Mouse (Mus musculus) midbrain, embryonic 12.5 days (tissue): ENCODE results near the gene Trp53inp2. TPM values are rescaled to one million over a fixed set of nuclear protein-coding genes. Genes with fewer than 3 reads are reported as not detected.

Experiments used
- ATAC-seq: fragments of 200-750 bp; cut with Nextera tagmentation; 2 replicates; pipeline ENCODE4 v1.8.0; 2017; ENCODE audit warnings: low read depth, moderate TSS enrichment, moderate library complexity; ENCODE audit not compliant: low FRiP score
- H3K27ac ChIP-seq: fragments of 300-500 bp; sonication (generic); replicated peaks from 2 replicates; pipeline ENCODE4 v1.5.1; 2016; ENCODE audit warnings: mild to moderate bottlenecking
- H3K27me3 ChIP-seq: fragments of 300-500 bp; sonication (generic); 2 replicates; pipeline ENCODE4 v1.6.1; 2016; ENCODE audit warnings: mild to moderate bottlenecking
- H3K36me3 ChIP-seq: fragments of 300-500 bp; sonication (generic); 2 replicates; pipeline ENCODE4 v1.6.1; 2016
- H3K4me1 ChIP-seq: fragments of 300-500 bp; sonication (generic); 2 replicates; pipeline ENCODE4 v1.6.1; 2016
- H3K4me2 ChIP-seq: fragments of 300-500 bp; sonication (generic); replicated peaks from 2 replicates; pipeline ENCODE4 v1.6.1; 2016; ENCODE audit warnings: mild to moderate bottlenecking, moderate library complexity
- H3K4me3 ChIP-seq: fragments of 300-500 bp; sonication (generic); 2 replicates; pipeline ENCODE4 v1.5.1; 2016; ENCODE audit warnings: mild to moderate bottlenecking
- H3K9ac ChIP-seq: fragments of 300-500 bp; sonication (generic); replicated peaks from 2 replicates; pipeline ENCODE4 v1.6.1; 2016; ENCODE audit warnings: mild to moderate bottlenecking, moderate library complexity
- H3K9me3 ChIP-seq: fragments of 300-500 bp; sonication (generic); 2 replicates; pipeline ENCODE4 v1.6.1; 2016; ENCODE audit warnings: mild to moderate bottlenecking
- WGBS: fragments of 180-500 bp; shearing (Covaris S2); methylation state at CpG from one replicate; pipeline ENCODE4 v1.1.7; 2016; 5-methylcytosine and 5-hydroxymethylcytosine counted together
- polyA plus RNA-seq: library from polyadenylated mRNA; unstranded; fragments of >200 nt; fragmentation: Nextera tagmentation; extraction: Ambion mirVana; gene quantifications from 2 replicates; pipeline ENCODE4 v1.2.1, GENCODE M21; 2016

Trp53inp2 gene
- polyA plus RNA-seq: 103 and 119 TPM in 2 replicates

DNA sequence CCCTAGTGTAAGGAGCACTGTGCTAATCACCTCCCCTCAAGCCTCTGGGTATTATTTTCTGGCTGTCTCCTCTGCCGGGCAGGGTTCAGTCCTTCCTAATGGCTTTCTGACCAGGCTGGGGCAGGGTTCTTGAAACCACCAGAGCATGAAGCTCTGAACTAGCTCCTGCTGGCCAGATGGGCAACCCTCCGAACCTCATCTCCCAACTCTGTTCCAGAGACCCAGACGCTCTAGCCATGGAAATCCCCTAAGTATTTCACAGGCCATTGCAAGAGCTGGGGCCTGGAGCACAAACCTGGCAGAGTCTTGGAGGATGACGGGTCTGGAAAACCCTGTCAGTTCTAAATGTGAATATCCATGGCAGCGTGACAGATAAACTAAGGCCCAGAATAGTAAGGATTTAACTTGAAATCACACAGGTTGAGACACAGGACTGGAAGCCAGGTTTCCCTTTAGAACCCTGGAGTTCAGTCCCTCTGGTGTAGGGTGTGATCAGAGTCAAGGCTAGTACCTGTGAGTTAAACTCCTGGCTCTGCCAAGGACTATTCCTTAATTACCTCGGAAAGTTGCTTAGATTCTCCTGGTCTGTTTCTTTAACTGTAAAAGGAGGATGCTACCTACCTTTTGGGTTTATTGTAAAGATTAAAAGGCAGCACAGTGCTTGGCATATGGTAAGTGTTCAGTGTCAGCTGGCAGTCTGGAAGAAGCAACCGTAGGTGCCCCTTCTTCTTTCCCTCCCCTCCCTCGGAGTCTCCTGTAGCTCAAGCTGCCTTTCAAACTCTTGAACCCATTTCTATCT is at the start of gene Trp53inp2:
Gene Trp53inp2 (plus strand): TSS at position 799 of the 799 bp plus-strand sequence.
- Histone ChIP-seq H3K4me3 (peak within 1 kb of the TSS; percentile 76), H3K36me3 (0 out of 2 replicates have a peak, but pooled peaks cover 4% of the 10 kb centered on the region), H3K4me2 (peak within 1 kb of the TSS; percentile 58), H3K9me3 (no peaks in the 10 kb centered on the region), H3K27me3 (peaks cover 20% of the 10 kb centered on the region), H3K9ac (peak within 1 kb of the TSS; percentile 86), H3K4me1 (peaks cover 30% of the 10 kb centered on the region), H3K27ac (peak within 1 kb of the TSS; percentile 97)
- 41% methylated on average over 8 of the region's 8 CpGs for WGBS
- no peak for ATAC-seq

DNA sequence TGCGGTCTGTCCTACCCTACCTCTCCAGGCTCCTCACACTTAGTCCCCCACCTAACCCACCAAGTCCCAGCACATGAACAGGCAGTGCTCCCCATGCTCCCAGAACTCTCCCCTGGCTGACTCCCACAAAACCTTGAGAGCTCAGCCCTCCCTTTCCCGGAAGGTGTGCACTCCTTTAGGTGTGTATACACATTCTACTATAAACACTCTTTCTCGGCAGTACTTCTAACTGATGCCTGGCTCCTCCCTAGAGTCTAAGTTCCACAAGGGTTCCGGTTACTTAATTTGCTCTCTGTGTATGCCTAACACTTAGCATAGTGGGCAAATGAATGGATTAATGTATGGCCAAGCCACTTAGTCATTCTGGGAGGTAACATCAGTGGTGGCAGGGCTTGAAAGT is 49.5 kb upstream of the Trp53inp2 start:
- no peak for ATAC-seq
- Histone ChIP-seq H3K4me2 (no peak overlapping the region), H3K27ac (no peak overlapping the region), H3K4me1 (no peaks in the 10 kb centered on the region), H3K4me3 (no peak overlapping the region), H3K36me3 (peaks cover 68% of the 10 kb centered on the region), H3K9me3 (no peaks in the 10 kb centered on the region), H3K27me3 (no peaks in the 10 kb centered on the region), H3K9ac (no peak overlapping the region)
- WGBS: 92% methylated on average over 4 of the region's 4 CpGs

DNA sequence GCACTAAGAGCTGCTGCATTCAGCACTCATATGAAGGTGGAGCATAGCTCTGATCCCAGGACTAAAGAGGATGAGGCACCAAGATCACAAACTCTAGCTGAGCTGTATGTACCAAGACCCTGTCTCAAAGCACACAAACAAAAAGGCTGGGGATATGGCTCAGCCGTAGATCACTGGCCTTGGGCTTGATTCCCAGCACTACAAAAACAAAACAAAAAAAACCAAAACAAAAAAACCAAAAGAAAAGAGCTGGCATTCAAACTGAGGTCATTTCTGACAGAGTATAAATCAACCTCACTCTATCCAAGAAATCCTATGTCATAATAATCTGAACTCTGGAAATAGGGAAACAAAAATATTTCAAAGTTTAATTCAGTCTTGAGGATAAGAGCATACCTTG is 47.4 kb upstream of the Trp53inp2 start:
- Histone ChIP-seq H3K27ac (no peak overlapping the region), H3K4me2 (no peak overlapping the region), H3K27me3 (no peaks in the 10 kb centered on the region), H3K4me3 (no peak overlapping the region), H3K4me1 (no peaks in the 10 kb centered on the region), H3K9ac (no peak overlapping the region), H3K9me3 (no peaks in the 10 kb centered on the region), H3K36me3 (peaks cover 59% of the 10 kb centered on the region)
- 90% methylated on average over 1 of the region's 1 CpGs for WGBS
- no peak for ATAC-seq

DNA sequence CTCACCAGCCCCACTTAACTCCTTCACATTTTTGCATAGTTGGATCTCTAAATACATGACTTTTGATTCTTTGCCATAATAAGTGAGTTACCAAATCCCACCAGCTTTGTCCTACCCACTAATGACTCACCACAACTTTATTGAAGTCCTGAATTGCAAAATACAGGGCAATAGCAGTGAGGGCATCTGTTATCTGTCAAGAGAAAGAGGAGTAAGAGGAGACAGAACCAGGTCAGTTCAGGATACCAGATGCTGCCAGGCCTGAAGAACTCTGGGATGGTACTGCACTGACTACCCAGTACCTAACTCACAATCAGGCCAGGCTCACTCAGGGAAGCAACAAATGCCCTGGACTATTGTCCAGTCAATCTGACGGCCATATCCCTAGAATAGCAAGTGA is 45.6 kb upstream of the Trp53inp2 start:
- 85% methylated on average over 1 of the region's 1 CpGs for WGBS
- Histone ChIP-seq H3K9ac (no peak overlapping the region), H3K4me3 (no peak overlapping the region), H3K27me3 (no peaks in the 10 kb centered on the region), H3K36me3 (peaks cover 50% of the 10 kb centered on the region), H3K9me3 (no peaks in the 10 kb centered on the region), H3K4me2 (no peak overlapping the region), H3K4me1 (no peaks in the 10 kb centered on the region), H3K27ac (no peak overlapping the region)
- ATAC-seq: no peak

DNA sequence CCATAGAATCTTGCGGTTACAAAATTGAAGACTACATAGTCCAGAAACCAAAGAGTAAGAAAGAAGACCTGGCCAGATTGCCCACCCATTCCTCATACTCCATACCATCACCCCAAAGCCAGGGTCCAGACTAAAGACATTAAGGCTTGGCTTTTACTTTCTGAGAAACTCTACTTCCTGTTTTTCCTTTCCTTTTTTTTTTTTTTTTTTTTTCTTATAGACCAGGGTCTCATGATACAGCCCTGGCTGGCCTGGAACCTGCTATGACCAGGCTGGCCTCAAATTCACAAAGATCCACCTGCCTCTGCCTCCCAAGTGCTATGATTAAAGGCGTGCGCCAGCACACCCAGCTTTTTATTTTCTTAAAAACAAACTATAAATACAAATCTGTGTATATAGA is 44.6 kb upstream of the Trp53inp2 start:
- Histone ChIP-seq H3K27ac (no peak overlapping the region), H3K36me3 (peaks cover 44% of the 10 kb centered on the region), H3K4me3 (no peak overlapping the region), H3K9me3 (no peaks in the 10 kb centered on the region), H3K4me1 (no peaks in the 10 kb centered on the region), H3K27me3 (no peaks in the 10 kb centered on the region), H3K9ac (no peak overlapping the region), H3K4me2 (no peak overlapping the region)
- 97% methylated on average over 3 of the region's 3 CpGs for WGBS
- no peak for ATAC-seq

DNA sequence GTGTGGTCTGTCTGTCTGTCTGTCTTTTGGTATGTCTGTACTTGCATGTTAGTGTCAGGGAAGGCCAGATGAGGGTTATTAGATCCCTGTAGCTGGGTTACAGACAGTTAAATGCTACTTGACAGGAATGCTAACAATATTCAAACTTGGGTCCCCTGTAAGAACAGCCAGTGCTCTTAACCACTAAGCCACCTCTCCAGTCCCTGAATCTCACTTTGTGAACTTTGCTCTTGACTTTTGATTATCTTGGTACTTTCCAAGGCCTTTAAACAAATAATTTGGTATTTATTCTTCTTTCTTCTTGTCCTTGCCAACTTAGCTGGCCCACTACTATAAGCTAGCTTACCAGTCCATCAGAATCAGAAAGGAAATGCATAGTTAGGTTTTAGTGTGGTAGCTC is 40.7 kb upstream of the Trp53inp2 start:
- no peak overlapping the region for H3K27ac ChIP-seq
- H3K36me3 ChIP-seq: peaks cover 33% of the 10 kb centered on the region
- ATAC-seq: no peak
- H3K9ac ChIP-seq: no peak overlapping the region
- no peak overlapping the region for H3K4me2 ChIP-seq
- H3K4me1 ChIP-seq: no peaks in the 10 kb centered on the region
- no peaks in the 10 kb centered on the region for H3K9me3 ChIP-seq
- H3K4me3 ChIP-seq: no peak overlapping the region
- H3K27me3 ChIP-seq: no peaks in the 10 kb centered on the region

DNA sequence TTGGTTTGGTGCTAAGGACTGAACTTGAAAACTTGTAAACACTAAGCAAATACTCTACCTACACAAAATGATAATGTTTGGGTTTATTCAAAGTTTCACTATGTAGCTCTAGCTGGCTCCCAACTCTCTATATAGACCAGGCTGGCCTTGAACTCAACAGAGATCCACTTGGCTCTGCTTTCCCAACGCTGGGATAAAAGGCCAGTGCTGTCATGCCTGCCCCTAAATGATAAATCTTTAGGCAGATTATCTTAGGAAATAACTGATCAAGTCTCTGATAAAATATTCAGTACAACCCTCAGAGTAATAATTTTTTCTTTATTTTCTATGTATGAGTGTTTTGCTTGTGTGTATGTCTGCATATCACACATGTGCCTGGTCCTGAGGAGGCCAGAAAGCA is 34.2 kb upstream of the Trp53inp2 start:
- Histone ChIP-seq H3K4me3 (no peak overlapping the region), H3K36me3 (peaks cover 17% of the 10 kb centered on the region; the same call in 1 of the 2 replicates), H3K27me3 (no peaks in the 10 kb centered on the region), H3K27ac (no peak overlapping the region), H3K4me1 (no peaks in the 10 kb centered on the region), H3K4me2 (no peak overlapping the region), H3K9ac (no peak overlapping the region), H3K9me3 (no peaks in the 10 kb centered on the region)
- ATAC-seq: no peak
- 86% methylated on average over 1 of the region's 1 CpGs for WGBS

DNA sequence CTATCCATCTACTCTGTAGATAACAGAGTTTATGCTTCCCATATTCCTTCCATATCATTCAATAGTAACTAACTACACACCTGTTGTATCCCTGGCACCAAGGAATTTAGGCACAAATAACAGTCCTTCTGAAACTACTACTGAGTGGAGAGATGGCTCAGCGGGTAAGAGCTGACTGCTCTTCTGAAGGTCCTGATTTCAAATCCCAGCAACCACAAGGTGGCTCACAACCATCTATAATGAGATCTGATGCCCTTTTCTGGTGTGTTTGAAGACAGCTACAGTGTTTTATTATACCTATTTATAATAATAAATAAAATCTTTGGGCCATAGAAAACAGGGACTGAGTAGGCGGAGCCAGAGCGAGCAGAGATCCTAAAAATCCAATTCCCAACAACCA is 26.5 kb upstream of the Trp53inp2 start:
- Histone ChIP-seq H3K9ac (no peak overlapping the region), H3K4me1 (peaks cover 14% of the 10 kb centered on the region), H3K27me3 (no peaks in the 10 kb centered on the region), H3K9me3 (no peaks in the 10 kb centered on the region), H3K27ac (no peak overlapping the region), H3K36me3 (no peaks in the 10 kb centered on the region), H3K4me2 (no peak overlapping the region), H3K4me3 (no peak overlapping the region)
- no peak for ATAC-seq
- 93% methylated on average over 3 of the region's 3 CpGs for WGBS

DNA sequence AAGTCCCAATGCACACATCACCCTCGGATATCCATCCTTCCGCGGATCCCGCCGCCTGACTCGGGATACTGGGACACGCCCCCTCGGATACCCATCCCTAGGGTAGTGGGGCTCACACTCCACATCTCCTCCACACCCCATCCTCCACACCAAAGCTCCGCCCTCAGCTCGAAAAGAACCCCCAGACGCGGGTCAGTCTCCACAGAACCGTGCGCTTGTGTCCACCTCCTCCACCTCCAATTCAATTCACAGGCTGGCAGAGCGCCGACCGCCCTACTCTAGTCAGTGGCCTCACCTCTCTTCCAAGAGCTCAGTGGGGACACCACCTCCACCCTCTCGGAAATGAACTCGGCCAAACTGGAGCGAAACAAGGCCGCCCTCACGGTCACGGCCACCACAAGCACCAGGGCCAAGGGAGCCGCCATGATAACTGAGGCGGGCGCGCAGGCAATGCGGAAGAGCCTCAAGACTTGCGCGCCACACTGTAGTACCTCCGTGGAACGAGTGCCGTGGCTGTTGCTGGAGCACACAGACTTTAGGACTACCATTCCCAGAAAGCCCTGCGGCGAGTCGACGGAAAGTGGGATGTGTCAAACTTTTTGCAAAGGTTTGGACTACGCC is 23.8 kb upstream of the Trp53inp2 start, which contains the start of gene Pigu:
Gene Pigu (minus strand): TSS at position 460 of the 621 bp plus-strand sequence.
- Histone ChIP-seq H3K4me1 (peaks cover 14% of the 10 kb centered on the region), H3K27me3 (no peaks in the 10 kb centered on the region), H3K9me3 (no peaks in the 10 kb centered on the region), H3K4me3 (peak within 1 kb of the TSS; percentile 71), H3K36me3 (no peaks in the 10 kb centered on the region), H3K27ac (peak within 1 kb of the TSS; percentile 80), H3K9ac (peak within 1 kb of the TSS; percentile 83), H3K4me2 (peak within 1 kb of the TSS; percentile 78)
- WGBS: under 1% methylated on average over 38 of the region's 38 CpGs
- ATAC-seq: peak; percentile 99

DNA sequence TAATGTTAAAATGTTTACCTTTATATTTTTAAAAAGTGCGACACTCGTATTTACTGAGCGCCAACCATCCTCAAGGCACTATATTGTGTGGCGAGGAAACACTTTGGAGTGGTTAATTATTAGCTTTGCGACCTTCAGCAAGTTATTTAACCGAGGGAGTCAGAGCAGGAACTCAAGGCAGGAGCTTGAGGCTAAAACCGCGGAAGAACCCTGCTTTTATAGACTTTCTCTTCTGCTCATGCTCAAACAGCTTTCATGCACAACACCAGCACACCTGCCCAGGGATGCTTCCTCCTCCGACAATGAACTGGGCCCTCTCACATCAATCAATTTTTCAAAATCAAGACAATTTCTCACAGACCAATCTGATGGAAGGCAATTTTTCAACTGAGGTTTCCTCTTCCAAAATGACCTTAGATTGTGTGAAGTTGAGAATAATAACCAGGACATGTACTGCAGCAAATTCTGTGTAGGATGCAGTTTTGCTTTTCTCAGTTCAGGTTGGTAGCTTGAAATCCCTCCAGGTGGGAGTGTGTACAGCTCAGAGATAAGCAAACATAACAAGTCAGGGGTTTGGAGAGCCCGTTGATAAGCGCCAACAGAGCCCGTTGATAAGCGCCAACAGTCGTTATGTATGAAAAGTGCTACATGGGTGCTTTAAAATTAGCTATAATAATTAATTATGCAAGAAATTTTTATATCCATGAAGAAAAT is 23.0 kb upstream of the Trp53inp2 start:
- H3K27ac ChIP-seq: 0 out of 2 replicates have a peak overlapping the region, but pooled peaks have one; percentile 35
- peak; percentile 51 for ATAC-seq
- 35% methylated on average over 14 of the region's 14 CpGs for WGBS
- H3K4me3 ChIP-seq: peak overlapping the region; percentile 71
- H3K9me3 ChIP-seq: no peaks in the 10 kb centered on the region
- H3K4me2 ChIP-seq: peak overlapping the region; percentile 78
- no peaks in the 10 kb centered on the region for H3K27me3 ChIP-seq
- no peaks in the 10 kb centered on the region for H3K36me3 ChIP-seq
- H3K4me1 ChIP-seq: peaks cover 14% of the 10 kb centered on the region
- H3K9ac ChIP-seq: peak overlapping the region; percentile 54

DNA sequence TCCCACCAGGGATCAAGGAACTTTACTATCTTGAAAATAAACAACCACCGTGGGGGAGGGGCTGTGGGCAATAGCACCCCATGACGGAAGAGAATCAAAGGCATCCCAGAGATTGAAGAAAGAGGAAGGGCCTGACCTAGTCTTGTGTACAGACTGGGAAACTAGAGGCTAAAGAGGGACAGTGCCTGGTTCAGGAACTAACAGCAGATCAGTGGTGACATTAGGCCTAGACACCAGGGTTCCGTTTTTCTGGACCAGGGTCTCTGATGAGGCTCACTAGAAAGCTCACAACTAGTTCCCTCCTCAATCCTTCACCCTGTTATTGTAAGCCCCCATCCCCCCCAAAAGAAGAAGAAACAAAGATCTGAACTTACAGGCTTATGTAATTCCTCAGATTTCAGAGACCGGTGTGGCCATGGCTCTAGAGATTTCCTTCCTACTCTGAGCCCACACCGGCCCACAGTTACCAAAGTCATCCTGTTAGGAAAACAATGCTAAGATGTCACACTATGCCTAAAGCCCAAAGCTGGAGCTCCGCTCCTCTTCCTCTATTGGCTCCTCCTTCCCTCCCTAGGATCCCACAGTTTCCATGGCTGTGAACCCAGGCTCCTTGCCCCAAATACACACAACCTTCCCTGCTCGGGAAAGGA is 13.1 kb upstream of the Trp53inp2 start:
- ATAC-seq: no peak
- no peak overlapping the region for H3K9ac ChIP-seq
- H3K4me3 ChIP-seq: no peak overlapping the region
- no peak overlapping the region for H3K27ac ChIP-seq
- no peaks in the 10 kb centered on the region for H3K27me3 ChIP-seq
- no peak overlapping the region for H3K4me2 ChIP-seq
- no peaks in the 10 kb centered on the region for H3K36me3 ChIP-seq
- no peaks in the 10 kb centered on the region for H3K9me3 ChIP-seq
- 82% methylated on average over 7 of the region's 7 CpGs for WGBS
- H3K4me1 ChIP-seq: no peaks in the 10 kb centered on the region
